Mouse (Mus musculus): Measurements from ENCODE around the gene Psmb6.
A peak's percentile ranks its signal among the peaks of the same experiment; 100 is the strongest.
"Not testable (repeated sequence)": the region's sequence is repeated elsewhere in the genome, so short reads cannot be mapped to it uniquely, and the experiment has no call there.

The Psmb6 gene

DNA sequence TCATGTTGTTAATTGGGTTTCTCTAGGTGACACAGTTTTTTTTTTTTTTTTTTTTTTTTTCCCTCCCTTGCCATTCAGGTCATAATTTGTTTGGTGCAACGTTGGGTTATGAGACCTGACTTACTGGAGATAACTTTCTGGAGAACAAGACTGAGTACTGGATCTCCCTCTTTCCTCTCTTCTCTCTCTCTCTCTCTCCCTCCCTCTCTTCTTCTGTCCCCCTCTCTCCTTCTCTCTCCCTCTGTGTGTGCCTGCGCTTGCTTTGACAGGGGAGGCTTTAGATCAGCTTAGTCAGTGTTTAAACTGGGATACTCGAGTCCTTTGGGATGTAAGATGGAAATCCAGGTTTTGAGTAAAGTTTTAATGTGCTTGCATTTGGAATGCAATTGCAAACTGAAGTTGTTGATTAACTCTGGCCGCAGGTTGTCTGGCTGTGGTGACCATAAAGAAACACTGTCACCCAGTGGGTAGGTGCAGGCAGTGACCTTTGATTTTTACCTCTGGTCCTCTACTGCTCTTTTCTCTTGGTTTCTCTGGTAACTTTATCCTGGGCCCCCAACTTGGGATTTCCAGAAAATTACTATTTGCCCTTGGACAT, 39.2 kb downstream of the Psmb6 start:
- DNase-seq (ENCODE audit: extremely low read depth, insufficient read length, low spot score) = no peak

DNA sequence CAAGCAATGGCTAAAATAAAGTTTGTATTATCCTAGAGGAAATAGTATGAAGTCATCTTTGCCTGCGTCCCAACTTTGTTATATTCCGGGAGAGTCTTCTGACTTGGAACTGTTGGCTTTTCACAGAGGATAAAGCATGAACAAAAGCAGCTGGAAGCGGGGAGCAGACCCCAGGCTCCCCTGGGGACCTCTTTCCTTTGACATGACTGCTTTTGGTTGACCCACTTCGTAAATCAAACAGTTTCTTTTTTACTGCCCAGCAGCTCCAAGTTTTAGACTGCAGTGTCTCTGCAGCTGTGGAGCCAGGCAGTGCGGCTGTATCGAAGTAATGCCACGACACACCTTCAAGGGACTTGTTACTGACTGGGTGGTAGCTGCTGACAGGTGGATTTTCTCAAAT, 41.4 kb downstream of the Psmb6 start:
- no peak for DNase-seq (ENCODE audit: extremely low read depth, insufficient read length, low spot score)

DNA sequence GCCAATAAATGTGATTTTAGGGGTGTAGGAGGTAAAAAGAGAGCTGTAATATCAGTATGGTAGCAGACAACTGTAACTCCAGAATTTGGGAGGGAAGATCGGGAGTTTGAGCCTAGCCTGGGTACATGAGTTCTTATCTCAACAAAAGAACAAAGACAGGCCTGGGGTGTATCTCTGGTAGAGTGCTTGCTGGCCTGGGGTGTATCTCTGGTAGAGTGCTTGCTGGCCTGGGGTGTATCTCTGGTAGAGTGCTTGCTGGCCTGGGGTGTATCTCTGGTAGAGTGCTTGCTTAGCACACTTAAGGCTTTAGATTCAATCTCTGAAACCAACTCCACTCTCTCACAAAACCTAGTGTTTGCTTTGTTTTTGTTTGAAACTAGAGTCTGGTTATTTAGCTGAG, 45.4 kb downstream of the Psmb6 start:
- DNase-seq (ENCODE audit: extremely low read depth, insufficient read length, low spot score) = not testable (repeated sequence)

DNA sequence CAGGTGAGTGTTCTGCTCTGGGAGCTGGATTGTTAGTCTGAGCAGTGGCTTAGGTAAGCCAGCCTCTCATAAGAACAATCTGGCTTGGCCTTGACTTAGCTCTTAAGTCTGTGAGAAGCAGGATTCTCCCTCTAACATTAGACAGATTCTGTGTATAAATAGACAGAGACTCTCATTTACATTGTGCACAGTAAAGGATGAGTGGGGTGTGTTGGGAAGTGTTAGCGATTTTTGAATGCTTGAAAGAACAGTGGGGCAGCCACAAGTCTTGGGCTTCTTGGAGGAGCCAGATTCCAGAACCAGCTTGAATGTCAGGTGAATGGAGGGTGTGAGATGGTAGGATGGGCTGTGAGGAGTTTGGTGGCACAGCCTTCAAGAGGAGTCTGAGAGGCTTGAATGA, 46.5 kb downstream of the Psmb6 start:
- DNase-seq (ENCODE audit: extremely low read depth, insufficient read length, low spot score) = no peak

DNA sequence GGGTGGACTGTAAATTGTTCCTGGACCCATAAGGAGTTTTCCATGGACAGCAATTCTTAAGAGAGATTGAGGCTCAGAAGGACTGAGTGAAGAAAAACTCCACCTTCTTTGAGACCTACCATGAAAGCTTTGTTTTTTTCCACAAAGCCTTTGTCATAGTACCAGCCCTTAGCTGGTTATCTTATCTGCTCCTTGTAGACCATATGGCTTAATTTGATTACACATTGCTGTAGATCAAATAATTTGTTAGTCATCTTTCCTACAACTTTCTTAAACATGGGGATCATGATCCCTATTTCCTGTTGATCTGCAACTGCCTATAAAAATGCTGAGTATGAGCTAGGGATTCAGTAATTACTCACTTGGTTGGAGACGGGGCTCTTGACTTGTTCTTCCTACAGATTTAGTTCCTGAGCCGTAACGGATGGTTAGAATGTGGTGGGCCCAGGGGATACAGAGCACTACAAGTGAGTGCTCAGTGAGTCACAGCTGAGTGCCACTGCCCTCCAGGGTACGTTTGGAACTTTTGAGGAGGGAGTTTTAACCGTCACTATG, 47.3 kb downstream of the Psmb6 start:
- no peak for DNase-seq (ENCODE audit: extremely low read depth, insufficient read length, low spot score)

DNA sequence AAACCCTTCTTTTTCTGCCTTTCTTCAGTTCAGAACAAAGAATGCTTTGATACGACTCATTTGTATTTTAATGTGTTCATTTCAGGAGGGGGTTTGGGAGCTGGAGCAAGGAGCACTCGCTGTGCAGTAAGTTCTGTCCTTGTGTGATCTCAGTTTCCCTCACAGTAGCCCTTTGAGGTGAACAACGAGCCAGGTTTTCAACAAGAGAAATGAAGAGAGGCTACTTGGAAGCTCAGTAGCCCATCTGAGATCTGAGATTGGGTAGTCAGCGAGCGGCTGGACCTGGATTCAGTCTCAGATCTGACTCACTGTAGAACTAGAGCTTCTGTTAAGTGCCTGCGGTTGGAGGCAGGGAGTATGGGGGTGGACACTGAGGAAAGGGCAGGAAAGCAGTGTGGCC, 48.7 kb downstream of the Psmb6 start:
- DNase-seq (ENCODE audit: extremely low read depth, insufficient read length, low spot score) = peak; percentile 62

DNA sequence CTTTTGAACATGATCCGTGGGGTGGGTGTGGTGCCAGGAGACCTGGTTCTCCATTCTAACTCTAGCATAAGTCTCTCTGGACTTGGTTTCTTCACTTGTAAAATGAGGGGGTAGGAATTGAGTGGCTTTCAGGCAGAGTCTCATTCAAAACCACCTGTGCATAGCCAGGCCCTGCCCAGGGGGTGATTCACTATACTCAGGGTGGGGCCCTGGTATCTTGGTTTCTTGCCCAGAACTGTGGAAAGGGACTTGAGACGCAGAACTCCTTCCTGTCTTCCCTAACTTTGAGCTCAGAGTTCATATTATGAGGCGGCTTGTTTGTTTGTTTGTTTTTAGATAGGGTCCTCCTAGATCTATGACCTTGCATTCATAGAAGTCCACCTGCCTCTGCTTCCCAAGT, 52.0 kb downstream of the Psmb6 start:
- peak; percentile 49 for DNase-seq (ENCODE audit: extremely low read depth, insufficient read length, low spot score)
